Mouse (Mus musculus): ENCODE measurements at regions not wholly inside any gene's neighbourhood (a gene's known extent, or its start where the extent isn't known, plus 50 kb on each side); places are given as distances from the start of the nearest gene placed in this dataset.

GRCm38 (mm10) chr8:28160651-28161050 lies 713.2 kb downstream of the Poteg start:
- TF ChIP-seq CTCF (IDR thresholded peaks at IDR 0.05; ENCODE audit: low read depth) (no peak), EP300 (optimal IDR thresholded peaks at IDR 0.05) (no peak)

Measured in stomach, postnatal 0 days (tissue).